Mouse (Mus musculus) embryonic facial prominence, embryonic 11.5 days (tissue): Measurements from ENCODE around the gene Mak. TPM values are rescaled to one million over a fixed set of nuclear protein-coding genes. Genes with fewer than 3 reads are reported as not detected.
A peak's percentile ranks its signal among the peaks of the same experiment; 100 is the strongest.
"Not testable (repeated sequence)": the region's sequence is repeated elsewhere in the genome, so short reads cannot be mapped to it uniquely, and the experiment has no call there.

Experiments used
- ATAC-seq: fragments of 200-750 bp; cut with Nextera tagmentation; replicated peaks from 2 replicates; pipeline ENCODE4 v1.8.0; 2017; ENCODE audit warnings: low read depth; ENCODE audit not compliant: insufficient number of reproducible peaks, low FRiP score, low TSS enrichment
- DNase-seq: peaks from one replicate; pipeline ENCODE4 v3.0.0-alpha.2; 2015; ENCODE audit warnings: low spot score
- H3K27ac ChIP-seq: fragments of 300-500 bp; sonication (generic); replicated peaks from 2 replicates; pipeline ENCODE4 v1.5.1; 2014; ENCODE audit warnings: mild to moderate bottlenecking, low read depth, low read length, control low read depth
- H3K27me3 ChIP-seq: fragments of 300-500 bp; sonication (generic); 2 replicates; pipeline ENCODE4 v1.6.1; 2014; ENCODE audit warnings: mild to moderate bottlenecking, low read length, moderate library complexity, mixed read lengths; ENCODE audit not compliant: control insufficient read depth, insufficient read depth
- H3K36me3 ChIP-seq: fragments of 300-500 bp; sonication (generic); replicated peaks from 2 replicates; pipeline ENCODE4 v1.6.1; 2014; ENCODE audit warnings: low read depth, mild to moderate bottlenecking, low read length, moderate library complexity, mixed read lengths; ENCODE audit not compliant: control insufficient read depth, insufficient read depth
- H3K4me1 ChIP-seq: fragments of 300-500 bp; sonication (generic); 2 replicates; pipeline ENCODE4 v1.6.1; 2014; ENCODE audit warnings: low read length, mixed read lengths; ENCODE audit not compliant: control insufficient read depth, insufficient read depth
- H3K4me2 ChIP-seq: fragments of 300-500 bp; sonication (generic); 2 replicates; pipeline ENCODE4 v1.6.1; 2014; ENCODE audit warnings: low read depth, mild to moderate bottlenecking, control low read depth, low read length, moderate library complexity
- H3K4me3 ChIP-seq: fragments of 300-500 bp; sonication (generic); 2 replicates; pipeline ENCODE4 v1.5.1; 2014; ENCODE audit warnings: low read depth, low read length, control low read depth
- H3K9ac ChIP-seq: fragments of 300-500 bp; sonication (generic); replicated peaks from 2 replicates; pipeline ENCODE4 v1.6.1; 2014; ENCODE audit warnings: mild to moderate bottlenecking, control low read depth, low read length
- H3K9me3 ChIP-seq: fragments of 300-500 bp; sonication (generic); replicated peaks from 2 replicates; pipeline ENCODE4 v1.6.1; 2016; ENCODE audit warnings: mild to moderate bottlenecking, low read length, inconsistent platforms, mixed read lengths; ENCODE audit not compliant: control insufficient read depth
- WGBS: fragments of 180-500 bp; shearing (Covaris S2); extraction: QIAGEN DNeasy Blood & Tissue Kit; methylation state at CpG from one replicate; pipeline ENCODE4 v1.1.7; 2014; 5-methylcytosine and 5-hydroxymethylcytosine counted together
- polyA plus RNA-seq: library from polyadenylated mRNA; unstranded; fragments of >200 nt; fragmentation: Nextera tagmentation; extraction: Ambion mirVana; gene quantifications from 2 replicates; pipeline ENCODE4 v1.2.1, GENCODE M21; 2014

The Mak gene
- polyA plus RNA-seq, 1 experiment from 2014 or later, result 0.94 TPM

DNA sequence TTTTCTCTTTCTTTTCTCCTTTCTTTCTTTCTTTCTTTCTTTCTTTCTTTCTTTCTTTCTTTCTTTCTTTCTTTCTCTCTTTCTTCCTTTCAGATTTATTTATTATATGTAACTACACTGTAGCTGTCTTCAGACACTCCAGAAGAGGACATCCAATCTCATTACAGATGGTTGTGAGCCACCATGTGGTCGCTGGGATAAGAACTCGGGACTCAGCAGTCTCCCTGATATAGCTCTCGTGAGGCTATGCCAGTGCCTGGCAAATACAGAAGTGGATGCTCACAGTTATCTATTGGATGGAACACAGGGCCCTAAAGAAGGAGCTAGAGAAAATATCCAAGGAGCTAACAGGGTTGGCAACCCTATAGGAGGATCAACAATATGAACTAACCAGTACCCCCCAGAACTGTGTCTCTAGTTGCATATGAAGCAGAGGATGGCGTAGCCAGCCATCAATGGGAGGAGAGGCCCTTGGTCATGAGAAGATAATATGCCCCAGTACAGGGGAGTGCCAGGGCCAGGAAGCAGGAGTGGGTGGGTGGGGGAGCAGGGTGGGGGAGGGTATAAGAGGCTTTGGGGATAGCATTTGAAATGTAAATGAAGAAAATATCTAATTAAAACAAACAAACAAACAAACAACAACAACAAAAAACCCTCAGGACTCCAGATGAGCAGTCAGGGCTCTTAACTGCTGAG, 91.8 kb downstream of the Mak start:
- WGBS, result 68% methylated on average over 4 of the region's 4 CpGs
- H3K27me3 ChIP-seq, H3K27ac ChIP-seq, H3K36me3 ChIP-seq, H3K9ac ChIP-seq, H3K4me3 ChIP-seq, H3K9me3 ChIP-seq, ATAC-seq, DNase-seq, H3K4me1 ChIP-seq, H3K4me2 ChIP-seq: not testable (repeated sequence)

DNA sequence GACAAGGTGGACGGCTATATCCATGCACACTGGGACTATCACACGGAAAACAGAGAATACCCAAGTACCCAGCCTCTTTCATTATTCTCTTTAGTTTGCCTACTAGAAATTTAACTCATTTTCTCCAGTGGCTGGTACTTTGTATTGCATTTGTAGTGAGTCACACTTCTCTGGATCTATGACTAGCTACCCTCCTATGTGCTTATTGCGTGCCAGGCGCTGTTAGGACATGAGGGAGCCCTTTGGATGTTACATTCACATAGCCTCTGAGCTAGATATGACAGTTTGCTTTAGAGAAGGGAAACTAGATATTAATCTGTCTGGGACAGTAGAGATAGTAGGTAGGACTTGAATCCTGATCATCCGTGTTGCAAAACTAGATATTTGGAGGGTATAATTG, 93.4 kb downstream of the Mak start:
- Histone ChIP-seq H3K27ac (no peak overlapping the region), H3K36me3 (no peaks in the 10 kb centered on the region), H3K4me2 (no peak overlapping the region), H3K4me1 (no peaks in the 10 kb centered on the region), H3K27me3 (no peaks in the 10 kb centered on the region), H3K4me3 (no peak overlapping the region), H3K9me3 (no peaks in the 10 kb centered on the region), H3K9ac (no peak overlapping the region)
- 88% methylated on average over 5 of the region's 5 CpGs for WGBS
- DNase-seq, result no peak
- no peak for ATAC-seq

DNA sequence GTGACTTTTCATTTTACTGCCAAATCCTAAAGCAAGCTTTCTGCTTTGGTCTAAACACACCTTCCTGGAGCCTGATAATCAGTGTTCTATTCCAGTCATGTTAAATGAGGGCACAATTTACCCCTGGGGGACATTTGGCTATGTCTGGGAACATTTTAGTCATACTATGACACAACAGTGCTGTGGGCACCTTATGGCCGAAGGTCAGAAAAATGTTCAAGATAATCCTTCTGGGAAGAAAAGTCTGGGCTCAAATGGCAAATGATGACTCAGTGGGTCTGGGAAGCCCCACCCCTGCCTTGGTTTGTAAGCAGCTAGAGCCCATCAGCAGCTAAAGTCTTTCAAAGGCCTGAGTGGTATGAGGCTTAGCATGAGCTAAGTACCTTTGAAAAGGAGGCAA, 96.7 kb downstream of the Mak start:
- no peaks in the 10 kb centered on the region for H3K4me1 ChIP-seq
- WGBS, result 72% methylated on average over 1 of the region's 1 CpGs
- no peaks in the 10 kb centered on the region for H3K27me3 ChIP-seq
- H3K4me3 ChIP-seq, result no peak overlapping the region
- no peak overlapping the region for H3K27ac ChIP-seq
- H3K9ac ChIP-seq, result no peak overlapping the region
- ATAC-seq (no peak), DNase-seq (no peak)
- H3K36me3 ChIP-seq, result no peaks in the 10 kb centered on the region
- no peaks in the 10 kb centered on the region for H3K9me3 ChIP-seq
- H3K4me2 ChIP-seq, result no peak overlapping the region

DNA sequence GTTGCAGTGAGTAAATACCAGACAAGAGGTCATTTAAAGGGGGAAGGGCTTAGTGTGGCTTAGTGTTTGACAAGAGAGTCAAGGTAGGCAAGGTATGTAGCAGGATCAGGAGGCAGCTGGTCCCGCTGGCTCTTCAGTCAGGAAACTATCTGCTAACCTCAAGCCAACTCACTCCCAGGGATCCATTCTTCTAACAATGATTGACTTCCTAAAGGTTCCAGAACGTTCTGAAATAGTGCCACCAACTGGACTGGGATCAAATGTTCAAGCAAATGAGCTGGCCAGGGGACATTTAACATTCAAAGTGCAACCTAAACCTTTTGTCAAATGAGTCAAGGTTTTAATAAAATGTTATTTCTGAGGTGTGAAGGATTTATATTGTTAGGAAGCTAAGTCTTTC, 100.2 kb downstream of the Mak start:
- H3K4me3 ChIP-seq, result no peak overlapping the region
- no peak overlapping the region for H3K27ac ChIP-seq
- no peaks in the 10 kb centered on the region for H3K36me3 ChIP-seq
- H3K4me2 ChIP-seq, result no peak overlapping the region
- no peak overlapping the region for H3K9ac ChIP-seq
- H3K27me3 ChIP-seq, result no peaks in the 10 kb centered on the region
- no peaks in the 10 kb centered on the region for H3K9me3 ChIP-seq
- no peaks in the 10 kb centered on the region for H3K4me1 ChIP-seq
- ATAC-seq (no peak), DNase-seq (no peak)
- WGBS, result 48% methylated on average over 2 of the region's 2 CpGs

DNA sequence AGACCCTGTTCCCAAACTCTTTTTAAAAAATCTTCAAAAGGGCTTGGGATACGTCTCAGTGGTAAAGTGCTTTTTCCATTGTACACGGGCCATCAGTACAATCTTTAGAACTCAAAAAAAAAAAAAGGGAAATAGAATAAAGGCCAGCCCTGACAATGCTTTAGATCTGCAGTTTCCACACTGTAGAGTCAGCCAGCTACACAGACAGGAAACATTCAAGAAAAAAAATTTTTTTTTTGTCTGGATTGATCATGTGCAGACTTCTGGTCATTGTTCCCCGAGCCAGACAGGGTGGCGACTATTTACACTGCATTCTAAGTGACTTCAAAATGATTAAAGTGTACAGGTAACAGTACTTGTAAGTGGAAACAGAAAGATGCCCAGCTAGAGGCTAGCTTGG, 100.9 kb downstream of the Mak start:
- no peak overlapping the region for H3K4me2 ChIP-seq
- H3K27ac ChIP-seq, result no peak overlapping the region
- no peak overlapping the region for H3K4me3 ChIP-seq
- no peaks in the 10 kb centered on the region for H3K9me3 ChIP-seq
- no peaks in the 10 kb centered on the region for H3K36me3 ChIP-seq
- DNase-seq (no peak), ATAC-seq (no peak)
- WGBS, result 88% methylated on average over 4 of the region's 4 CpGs
- no peak overlapping the region for H3K9ac ChIP-seq
- no peaks in the 10 kb centered on the region for H3K4me1 ChIP-seq
- no peaks in the 10 kb centered on the region for H3K27me3 ChIP-seq

DNA sequence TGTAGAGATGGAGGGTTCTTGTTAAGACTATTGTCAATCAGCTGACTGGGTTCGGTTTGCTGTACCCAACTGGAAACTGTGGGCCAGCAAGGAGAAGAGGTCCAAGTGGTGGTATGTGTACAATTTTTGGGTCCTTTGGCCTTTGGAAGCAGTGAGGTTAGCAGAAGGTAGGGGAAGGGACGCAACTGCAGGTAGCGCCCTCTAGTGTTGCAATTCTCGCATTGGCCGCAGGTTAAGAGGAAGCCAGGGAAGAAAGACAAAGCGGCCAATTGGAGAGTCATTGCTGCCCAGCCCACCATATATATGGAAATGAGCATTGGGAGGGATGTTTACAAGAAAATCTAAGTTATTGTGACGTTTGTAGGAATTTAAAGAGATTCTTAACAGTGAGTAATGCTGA, 101.9 kb downstream of the Mak start:
- Histone ChIP-seq H3K36me3 (no peaks in the 10 kb centered on the region), H3K9ac (no peak overlapping the region), H3K4me2 (no peak overlapping the region), H3K4me3 (no peak overlapping the region), H3K27ac (no peak overlapping the region), H3K27me3 (no peaks in the 10 kb centered on the region), H3K4me1 (no peaks in the 10 kb centered on the region), H3K9me3 (no peaks in the 10 kb centered on the region)
- 12% methylated on average over 7 of the region's 7 CpGs for WGBS
- DNase-seq (peak; percentile 56), ATAC-seq (no peak)

Other genes starting within 250 kb of the Mak start
- gene Gcnt2, start 220.0 kb downstream of the Mak start, polyA plus RNA-seq, result 3.3 and 3.6 TPM in 2 replicates
- 78.2 and 79.1 TPM in 2 replicates for gene Pak1ip1, start 78.7 kb downstream of the Mak start, polyA plus RNA-seq
- 218 and 225 TPM in 2 replicates for gene Tmem14c, start 63.4 kb downstream of the Mak start, polyA plus RNA-seq
- not detected in 2 replicates for gene Gcm2, start 31.3 kb upstream of the Mak start, polyA plus RNA-seq
- not detected in 2 replicates for gene Sycp2l, start 34.6 kb upstream of the Mak start, polyA plus RNA-seq
- gene Elovl2, start 140.7 kb upstream of the Mak start, polyA plus RNA-seq, result 22.7 and 24.1 TPM in 2 replicates
- 15.1 and 15.3 TPM in 2 replicates for gene Smim13, start 170.1 kb upstream of the Mak start, polyA plus RNA-seq
- gene Gm17364, start 194.3 kb upstream of the Mak start, polyA plus RNA-seq, result not detected in 2 replicates